Mouse (Mus musculus): ENCODE data around the gene Pogk. TPM values are rescaled to one million over a fixed set of nuclear protein-coding genes. Genes with fewer than 3 reads are reported as not detected.

Gene Pogk
- total and polyA plus RNA-seq, 3 experiments, result 4.9 to 10.4 (median 7.3) TPM

GRCm38 (mm10) chr1:166429053-166429452 is 19.4 kb upstream of the Pogk start:
- no peaks in the 10 kb centered on the region for H3K27me3 ChIP-seq (replicated peaks)
- H3K4me2 ChIP-seq (ENCODE audit: insufficient read depth, low read depth, poor library complexity, severe bottlenecking), result no peak overlapping the region
- peak; percentile 50 for DNase-seq (ENCODE audit: extremely low read depth)
- H3K4me3 ChIP-seq (replicated peaks in 1 of 3; ENCODE audit: low read depth in 2 of 3, low read length in 2 of 3, poor library complexity in 1 of 3), result no peak overlapping the region
- no peaks in the 10 kb centered on the region for H3K79me2 ChIP-seq (replicated peaks; ENCODE audit: control insufficient read depth, extremely low read depth, insufficient read depth, poor library complexity, severe bottlenecking)
- in situ Hi-C loops (cut with MboI; ENCODE audit: low pct_ligation_motif_present, low pct_unique_long_range_greater_than_20kb, low sequenced_read_pairs), result loop anchor here (25.0 kb wide), 2 partner anchors 583 to 783 kb away; partner anchors contain the start of gene Fam78b
- TF ChIP-seq HCFC1 (IDR thresholded peaks at IDR 0.05; ENCODE audit: low read depth, low read length) (peak; percentile 23; the same call in 1 of the 2 replicates), UBTF (IDR thresholded peaks at IDR 0.05; ENCODE audit: low read depth, low read length) (no peak), CTCF (conservative IDR thresholded peaks at IDR 0.05 in 1 of 2, IDR thresholded peaks at IDR 0.05 in 1 of 2; ENCODE audit: low read depth in 2 of 2, low read length in 2 of 2) (peak; percentile 16 to 92; a peak in 2 of 4 replicates), MXI1 (IDR thresholded peaks at IDR 0.05; ENCODE audit: low read depth, low read length) (no peak), SIN3A (IDR thresholded peaks at IDR 0.05; ENCODE audit: low read length) (peak; percentile 27; the same call in 1 of the 2 replicates), MYC (IDR thresholded peaks at IDR 0.05; ENCODE audit: low read depth, low read length) (peak; percentile 36; the same call in 1 of the 2 replicates), PAX5 (IDR thresholded peaks at IDR 0.05; ENCODE audit: low read length) (no peak), ELF1 (IDR thresholded peaks at IDR 0.05; ENCODE audit: low read depth, low read length) (no peak), ZKSCAN1 (IDR thresholded peaks at IDR 0.05; ENCODE audit: borderline replicate concordance, low read depth, low read length) (no peak), SMC3 (IDR thresholded peaks at IDR 0.05; ENCODE audit: low read depth, low read length) (peak; percentile 75), ZC3H11A (IDR thresholded peaks at IDR 0.05; ENCODE audit: low read depth, low read length) (peak; percentile 44; the same call in 1 of the 2 replicates), JUN (IDR thresholded peaks at IDR 0.05; ENCODE audit: insufficient read depth, low read depth, low read length) (no peak), RAD21 (IDR thresholded peaks at IDR 0.05; ENCODE audit: low read depth, low read length) (peak; percentile 93), IRF4 (IDR thresholded peaks at IDR 0.05; ENCODE audit: low read depth, low read length) (peak; percentile 24; the same call in 1 of the 2 replicates), NELFE (IDR thresholded peaks at IDR 0.05; ENCODE audit: low read depth, low read length) (0 out of 2 replicates have a peak, but pooled peaks have one; percentile 23), ZNF384 (IDR thresholded peaks at IDR 0.05; ENCODE audit: low read depth, low read length) (0 out of 2 replicates have a peak, but pooled peaks have one; percentile 13), MAZ (IDR thresholded peaks at IDR 0.05; ENCODE audit: low read depth, low read length) (no peak), CHD2 (IDR thresholded peaks at IDR 0.05; ENCODE audit: low read length) (no peak), JUND (conservative IDR thresholded peaks at IDR 0.05; ENCODE audit: low read depth, low read length) (0 out of 2 replicates have a peak, but pooled peaks have one; percentile 16)
- no peak overlapping the region for H3K9ac ChIP-seq (ENCODE audit: insufficient read depth, low read depth)
- no peaks in the 10 kb centered on the region for H3K36me3 ChIP-seq (replicated peaks in 1 of 2; ENCODE audit: control insufficient read depth in 1 of 2, insufficient read depth in 1 of 2, low read length in 1 of 2)
- peaks cover 0 to 4% of the 10 kb centered on the region in 2 experiments; a peak in 1 of 4 replicates for H3K4me1 ChIP-seq (ENCODE audit: control insufficient read depth in 1 of 2, insufficient read depth in 2 of 2)
- no peak overlapping the region for H3K27ac ChIP-seq (ENCODE audit: insufficient read depth, low read depth)
- dilution Hi-C loops (cut with MboI; ENCODE audit: extremely low pct_ligation_motif_present, extremely low pct_unique_long_range_greater_than_20kb, low sequenced_read_pairs), result no loop called here
- no peaks in the 10 kb centered on the region for H3K9me3 ChIP-seq (replicated peaks; ENCODE audit: low read length)

GRCm38 (mm10) chr1:166412266-166412665 is 2.6 kb upstream of the Pogk start:
- in situ Hi-C loops (cut with MboI; ENCODE audit: low pct_ligation_motif_present, low pct_unique_long_range_greater_than_20kb, low sequenced_read_pairs) (no loop called here), dilution Hi-C loops (cut with MboI; ENCODE audit: extremely low pct_ligation_motif_present, extremely low pct_unique_long_range_greater_than_20kb, low sequenced_read_pairs) (no loop called here)
- no peak for DNase-seq (ENCODE audit: extremely low read depth)
- Histone ChIP-seq H3K36me3 (replicated peaks in 1 of 2; ENCODE audit: control insufficient read depth in 1 of 2, insufficient read depth in 1 of 2, low read length in 1 of 2) (peaks cover 0 to 10% of the 10 kb centered on the region in 2 experiments), H3K27me3 (replicated peaks) (peaks cover 13% of the 10 kb centered on the region), H3K9ac (ENCODE audit: insufficient read depth, low read depth) (no peak overlapping the region), H3K27ac (ENCODE audit: insufficient read depth, low read depth) (no peak overlapping the region), H3K4me1 (ENCODE audit: control insufficient read depth in 1 of 2, insufficient read depth in 2 of 2) (peaks cover 0 to 10% of the 10 kb centered on the region in 2 experiments; a peak in 2 of 4 replicates), H3K4me3 (replicated peaks in 1 of 3; ENCODE audit: low read depth in 2 of 3, low read length in 2 of 3, poor library complexity in 1 of 3) (no peak overlapping the region), H3K4me2 (ENCODE audit: insufficient read depth, low read depth, poor library complexity, severe bottlenecking) (no peak overlapping the region), H3K79me2 (replicated peaks; ENCODE audit: control insufficient read depth, extremely low read depth, insufficient read depth, poor library complexity, severe bottlenecking) (no peaks in the 10 kb centered on the region), H3K9me3 (replicated peaks; ENCODE audit: low read length) (peaks cover 12% of the 10 kb centered on the region)
- no peak for TF ChIP-seq MAFK (IDR thresholded peaks at IDR 0.05; ENCODE audit: insufficient replicate concordance, low read length)
- no peak for TF ChIP-seq EP300 (IDR thresholded peaks at IDR 0.05; ENCODE audit: low read length)
- TF ChIP-seq MYC (IDR thresholded peaks at IDR 0.05; ENCODE audit: low read depth, low read length), result no peak
- TF ChIP-seq POLR2AphosphoS2 (IDR thresholded peaks at IDR 0.05; ENCODE audit: low read depth, low read length), result no peak
- TF ChIP-seq MEF2A (IDR thresholded peaks at IDR 0.05; ENCODE audit: borderline replicate concordance, low read depth, low read length), result no peak
- TF ChIP-seq IRF4 (IDR thresholded peaks at IDR 0.05; ENCODE audit: low read depth, low read length), result no peak
- no peak for TF ChIP-seq RCOR1 (conservative IDR thresholded peaks at IDR 0.05; ENCODE audit: low read depth, low read length)
- TF ChIP-seq KAT2A (IDR thresholded peaks at IDR 0.05; ENCODE audit: insufficient replicate concordance, low read length), result no peak
- no peak for TF ChIP-seq JUND (conservative IDR thresholded peaks at IDR 0.05; ENCODE audit: low read depth, low read length)
- TF ChIP-seq ELF1 (IDR thresholded peaks at IDR 0.05; ENCODE audit: low read depth, low read length), result no peak
- no peak for TF ChIP-seq USF1 (IDR thresholded peaks at IDR 0.05; ENCODE audit: low read depth, low read length)
- TF ChIP-seq MXI1 (IDR thresholded peaks at IDR 0.05; ENCODE audit: low read depth, low read length), result no peak
- no peak for TF ChIP-seq ZKSCAN1 (IDR thresholded peaks at IDR 0.05; ENCODE audit: borderline replicate concordance, low read depth, low read length)
- no peak for TF ChIP-seq E2F4 (IDR thresholded peaks at IDR 0.05; ENCODE audit: insufficient replicate concordance, low read depth, low read length)
- TF ChIP-seq ZMIZ1 (IDR thresholded peaks at IDR 0.05; ENCODE audit: low read depth, low read length), result no peak
- TF ChIP-seq MAX (IDR thresholded peaks at IDR 0.05; ENCODE audit: low read length), result no peak
- no peak for TF ChIP-seq USF2 (conservative IDR thresholded peaks at IDR 0.05; ENCODE audit: low read depth, low read length)
- no peak for TF ChIP-seq CHD2 (IDR thresholded peaks at IDR 0.05; ENCODE audit: low read length)
- TF ChIP-seq NRF1 (IDR thresholded peaks at IDR 0.05; ENCODE audit: low read depth, low read length), result no peak
- TF ChIP-seq PAX5 (IDR thresholded peaks at IDR 0.05; ENCODE audit: low read length), result no peak

All from CH12.LX (cell line).